Mouse (Mus musculus) spleen, postnatal 0 days (tissue): ENCODE measurements around the gene Fras1. TPM values are rescaled to one million over a fixed set of nuclear protein-coding genes. Genes with fewer than 3 reads are reported as not detected.

Experiments
- polyA plus RNA-seq: library from polyadenylated mRNA; unstranded; fragments of >200 nt; fragmentation: Nextera tagmentation; extraction: Ambion mirVana; gene quantifications from 2 replicates; pipeline ENCODE4 v1.2.1, GENCODE M21; 2015

Gene Fras1
- polyA plus RNA-seq = 3.8 and 4.4 TPM in 2 replicates

DNA sequence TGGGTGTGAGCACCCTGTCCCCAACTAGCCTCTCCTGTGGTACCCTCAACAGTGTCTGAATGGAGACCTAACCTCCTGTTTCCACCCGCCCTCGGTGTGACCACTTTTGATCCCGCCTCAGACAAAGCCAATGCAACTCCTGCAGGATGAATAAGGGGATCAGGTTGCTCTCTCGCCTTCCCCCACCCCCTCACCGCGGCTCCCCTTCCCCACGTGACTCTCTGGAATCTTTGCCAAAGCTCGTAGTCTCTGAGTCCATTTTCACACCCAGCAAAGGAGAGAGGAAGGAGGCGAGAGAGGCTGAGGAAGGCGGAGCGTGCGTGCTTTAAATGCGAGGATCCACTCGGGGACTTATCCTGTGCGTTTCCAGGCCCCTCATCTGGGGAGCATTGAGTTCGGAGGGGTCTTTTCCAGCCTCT lies at the start of gene Fras1:
TSS of gene Fras1 (plus strand) at position 389 of the 419 bp plus-strand sequence.

DNA sequence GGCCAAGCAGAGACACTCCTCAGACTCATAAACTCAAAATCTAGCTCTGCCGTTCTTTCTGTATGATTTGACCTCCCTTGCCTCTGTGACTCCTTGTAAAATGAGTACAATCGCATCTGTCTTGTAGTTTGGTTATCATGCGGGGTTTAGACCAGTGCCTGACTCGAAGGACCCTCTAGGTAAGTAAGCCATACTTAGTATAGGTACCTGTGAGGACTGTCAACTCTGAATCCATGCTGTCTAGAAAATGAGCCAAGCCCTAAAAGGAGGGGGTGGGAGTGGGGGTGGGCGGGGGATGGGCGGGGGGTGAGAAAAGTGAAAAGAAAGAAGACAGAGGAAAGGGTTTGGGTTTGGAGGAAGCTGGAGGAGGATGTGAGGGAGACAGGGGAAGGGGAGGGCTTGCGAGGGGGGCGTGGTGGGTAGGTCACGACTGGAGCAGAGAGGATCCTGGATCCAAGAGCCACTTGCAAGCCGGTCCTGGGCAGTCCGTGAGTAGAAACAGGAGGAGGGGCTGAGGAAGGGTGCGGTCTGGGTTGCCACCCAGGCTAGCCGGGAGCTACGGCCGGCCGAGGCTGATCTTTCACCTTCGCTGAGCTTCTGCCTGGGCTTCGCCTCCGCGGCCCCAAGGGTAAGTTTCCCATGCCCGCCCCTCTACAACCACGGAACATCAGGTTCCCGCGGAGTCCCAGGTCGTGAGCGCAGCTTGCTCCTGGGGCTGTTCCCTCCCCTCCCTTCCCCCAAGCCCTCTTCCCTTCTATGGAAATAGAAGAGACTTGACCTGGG lies 419.4 kb downstream of the Fras1 start, which contains the start of gene Anxa3:
TSS of gene Anxa3 (plus strand) at position 404 of the 783 bp plus-strand sequence.

Other genes with a start within 250 kb of the Fras1 start
- gene Cnot6l, start 209.8 kb upstream of the Fras1 start, polyA plus RNA-seq = 36.2 and 44.2 TPM in 2 replicates
- 15.7 and 16.5 TPM in 2 replicates for gene Mrpl1, start 164.5 kb upstream of the Fras1 start, polyA plus RNA-seq